Mouse (Mus musculus) myocyte (in vitro differentiated cells): ENCODE data around the gene Cops4.
A peak's percentile ranks its signal among the peaks of the same experiment; 100 is the strongest.

Source experiments
- CEBPB ChIP-seq: IDR thresholded peaks from 2 replicates; pipeline ENCODE4 v1.6.1; 2011; ENCODE audit warnings: mild to moderate bottlenecking, moderate library complexity; ENCODE audit not compliant: poor library complexity, insufficient read depth, severe bottlenecking
- E2F4 ChIP-seq: IDR thresholded peaks from one replicate; pipeline ENCODE4 v1.6.1; 2011; ENCODE audit warnings: mild to moderate bottlenecking, control low read depth, moderate library complexity; ENCODE audit not compliant: insufficient read depth
- MYOD1 ChIP-seq, 3 experiments: IDR thresholded peaks; one replicate each; pipeline ENCODE4 v1.6.1; 2011; ENCODE audit warnings: control low read depth in 2 of 3, low read depth in 2 of 3, mild to moderate bottlenecking in 2 of 3, moderate library complexity in 1 of 3; ENCODE audit not compliant: insufficient read length in 2 of 3, control insufficient read depth in 1 of 3
- MYOG ChIP-seq, 3 experiments: IDR thresholded peaks; one replicate each; pipeline ENCODE4 v1.6.1; 2011; ENCODE audit warnings: control low read depth in 2 of 3, low read depth in 2 of 3, mild to moderate bottlenecking in 2 of 3; ENCODE audit not compliant: insufficient read length in 2 of 3, control insufficient read depth in 1 of 3, insufficient read depth in 1 of 3
- POLR2A ChIP-seq: IDR thresholded peaks from one replicate; pipeline ENCODE4 v1.6.1; 2011; ENCODE audit warnings: low read depth, mild to moderate bottlenecking, control low read depth, moderate library complexity; ENCODE audit not compliant: insufficient read length
- SRF ChIP-seq: IDR thresholded peaks from one replicate; pipeline ENCODE4 v1.6.1; 2011; ENCODE audit warnings: low read depth; ENCODE audit not compliant: control insufficient read depth, insufficient read length
- TCF12 ChIP-seq: IDR thresholded peaks from one replicate; pipeline ENCODE4 v1.6.1; 2011; ENCODE audit warnings: mild to moderate bottlenecking, control low read depth; ENCODE audit not compliant: poor library complexity, insufficient read depth, severe bottlenecking

GRCm38 (mm10) chr5:100498436-100499180, 19.5 kb upstream of the Cops4 start:
- TF ChIP-seq TCF12 (no peak), POLR2A (peak; percentile 32), CEBPB (no peak), SRF (no peak), MYOD1 (IDR thresholded peaks at IDR 0.05; ENCODE audit: control insufficient read depth in 1 of 3, insufficient read length in 2 of 3, low read depth in 2 of 3) (no peak), MYOG (IDR thresholded peaks at IDR 0.05; ENCODE audit: control insufficient read depth in 1 of 3, insufficient read depth in 1 of 3, insufficient read length in 2 of 3, low read depth in 2 of 3) (no peak), E2F4 (peak; percentile 67)
